ENCODE assay signal across 22 mouse cellular contexts in genomic region chr9:25744162-25744561, GRCm38 (mm10).
DNase-seq lines count a peak whose midpoint lies in the region; ATAC-seq and TF ChIP-seq lines count a peak whose summit lies in the region.
"Had no signal": no experiment of that assay in that cellular context is flagged by ENCODE, and none has a peak within 500 bp of the region (broad histone marks: within the 10 kb centered on the region; RNA-seq: fewer than 3 reads in every experiment).

No protein-coding gene starts in this region.

- WGBS in intestine, postnatal 0 days = 58% methylated on average over 6 of the region's 6 CpGs
- WGBS in intestine, embryonic 15.5 days = 65% methylated on average over 6 of the region's 6 CpGs
- WGBS in lung, embryonic 14.5 days = 57% methylated on average over 6 of the region's 6 CpGs

- H3K4me1 ChIP-seq in intestine, postnatal 0 days (replicated peaks; ENCODE audit: control insufficient read depth, insufficient read depth, low read length) = no peaks in the 10 kb centered on the region
- H3K4me1 ChIP-seq in intestine, embryonic 15.5 days (replicated peaks) = no peaks in the 10 kb centered on the region
- no peaks in the 10 kb centered on the region for H3K4me1 ChIP-seq in lung, embryonic 14.5 days (ENCODE audit: insufficient read depth)
- H3K4me1 ChIP-seq in cortical plate, adult 2 months (ENCODE audit: control insufficient read depth, insufficient read depth, low read length) = no peaks in the 10 kb centered on the region
- H3K4me1 ChIP-seq: embryonic facial prominence, embryonic 15.5 days; forebrain, embryonic 10.5 days; heart, embryonic 10.5 days; hindbrain, embryonic 12.5 days; liver, embryonic 15.5 days had no signal

- no peaks in the 10 kb centered on the region for H3K36me3 ChIP-seq in intestine, postnatal 0 days (ENCODE audit: control insufficient read depth, insufficient read depth)
- H3K36me3 ChIP-seq in intestine, embryonic 15.5 days = no peaks in the 10 kb centered on the region
- H3K36me3 ChIP-seq in lung, embryonic 14.5 days (ENCODE audit: insufficient read depth) = no peaks in the 10 kb centered on the region
- H3K36me3 ChIP-seq: embryonic facial prominence, embryonic 15.5 days; forebrain, embryonic 10.5 days; heart, embryonic 10.5 days; hindbrain, embryonic 12.5 days; liver, embryonic 15.5 days had no signal

- peak; percentile 2 for DNase-seq in lung, embryonic 14.5 days
- no peak for DNase-seq in lung, postnatal 10 days
- DNase-seq in ES-CJ7 (ENCODE audit: low read depth, low spot score) = peak; percentile 53
- no peak for DNase-seq in layer of hippocampus, adult 9-10 months (ENCODE audit: low spot score)
- DNase-seq: cerebellum, adult 8-10 months; gastrocnemius, postnatal 36 days; heart, postnatal 10 days; kidney, postnatal 25 days; left cerebral cortex, postnatal 4 days; lung, postnatal 4 days; right cerebral cortex, postnatal 25 days had no signal

- 0 out of 2 replicates have a peak, but pooled peaks have one; percentile 9 for TF ChIP-seq CTCF in intestine, postnatal 0 days (IDR thresholded peaks at IDR 0.05; ENCODE audit: low read depth)
- no peak for TF ChIP-seq CTCF in lung, embryonic 14.5 days (IDR thresholded peaks at IDR 0.05; ENCODE audit: low read depth)
- 0 out of 2 replicates have a peak, but pooled peaks have one; percentile 8 for TF ChIP-seq CTCF in cortical plate, adult 2 months (IDR thresholded peaks at IDR 0.05; ENCODE audit: extremely low read depth, insufficient read depth, low read length)

- no peaks in the 10 kb centered on the region for H3K27me3 ChIP-seq in intestine, postnatal 0 days (replicated peaks; ENCODE audit: control insufficient read depth, insufficient read depth, low read length)
- no peaks in the 10 kb centered on the region for H3K27me3 ChIP-seq in intestine, embryonic 15.5 days (replicated peaks)
- no peaks in the 10 kb centered on the region for H3K27me3 ChIP-seq in lung, embryonic 14.5 days (ENCODE audit: insufficient read depth, low read length)
- H3K27me3 ChIP-seq: embryonic facial prominence, embryonic 15.5 days; hindbrain, embryonic 12.5 days; liver, embryonic 15.5 days had no signal

- no peak overlapping the region for H3K4me2 ChIP-seq in intestine, postnatal 0 days (replicated peaks; ENCODE audit: low read depth)
- no peak overlapping the region for H3K4me2 ChIP-seq in intestine, embryonic 15.5 days (replicated peaks)
- no peak overlapping the region for H3K4me2 ChIP-seq in lung, embryonic 14.5 days
- H3K4me2 ChIP-seq: embryonic facial prominence, embryonic 15.5 days; hindbrain, embryonic 12.5 days; liver, embryonic 15.5 days; midbrain, embryonic 11.5 days had no signal

- TF ChIP-seq POLR2A in cortical plate, adult 2 months (IDR thresholded peaks at IDR 0.05; ENCODE audit: extremely low read depth, insufficient read depth, low read length) = no peak

- H3K4me3 ChIP-seq in intestine, postnatal 0 days (ENCODE audit: low read depth, low read length) = no peak overlapping the region
- H3K4me3 ChIP-seq in intestine, embryonic 15.5 days (replicated peaks) = no peak overlapping the region
- H3K4me3 ChIP-seq in lung, embryonic 14.5 days (ENCODE audit: low read depth, low read length) = no peak overlapping the region
- H3K4me3 ChIP-seq in cortical plate, adult 2 months (ENCODE audit: insufficient read depth, low read length) = no peak overlapping the region
- H3K4me3 ChIP-seq: embryonic facial prominence, embryonic 15.5 days; forebrain, embryonic 10.5 days; heart, embryonic 10.5 days; hindbrain, embryonic 12.5 days; liver, embryonic 15.5 days had no signal

- no peak overlapping the region for H3K9ac ChIP-seq in intestine, postnatal 0 days (ENCODE audit: low read depth, low read length)
- H3K9ac ChIP-seq in intestine, embryonic 15.5 days = no peak overlapping the region
- no peak overlapping the region for H3K9ac ChIP-seq in lung, embryonic 14.5 days
- H3K9ac ChIP-seq: embryonic facial prominence, embryonic 15.5 days; hindbrain, embryonic 12.5 days; liver, embryonic 15.5 days had no signal

- no peaks in the 10 kb centered on the region for H3K9me3 ChIP-seq in intestine, postnatal 0 days (ENCODE audit: control insufficient read depth)
- no peaks in the 10 kb centered on the region for H3K9me3 ChIP-seq in intestine, embryonic 15.5 days
- H3K9me3 ChIP-seq in lung, embryonic 14.5 days (ENCODE audit: low read depth, low read length) = no peaks in the 10 kb centered on the region
- H3K9me3 ChIP-seq: embryonic facial prominence, embryonic 15.5 days; forebrain, embryonic 10.5 days; heart, embryonic 10.5 days; hindbrain, embryonic 12.5 days; liver, embryonic 15.5 days had no signal

- no peak overlapping the region for H3K27ac ChIP-seq in intestine, postnatal 0 days (ENCODE audit: low read depth, low read length)
- H3K27ac ChIP-seq in intestine, embryonic 15.5 days = no peak overlapping the region
- H3K27ac ChIP-seq in lung, embryonic 14.5 days (ENCODE audit: low read depth) = no peak overlapping the region
- no peak overlapping the region for H3K27ac ChIP-seq in cortical plate, adult 2 months (ENCODE audit: insufficient read depth, low read length)
- H3K27ac ChIP-seq: embryonic facial prominence, embryonic 15.5 days; forebrain, embryonic 10.5 days; heart, embryonic 10.5 days; hindbrain, embryonic 12.5 days; liver, embryonic 15.5 days had no signal

- no peak for ATAC-seq in intestine, postnatal 0 days
- no peak for ATAC-seq in intestine, embryonic 15.5 days
- no peak for ATAC-seq in lung, embryonic 14.5 days (ENCODE audit: insufficient read depth)
- no peak for ATAC-seq in activated CD4-positive, CD25-positive, alpha-beta regulatory T cell, adult 4 months
- ATAC-seq: intestine, embryonic 16.5 days had no signal

Comparison
In these comparisons a context has a peak if more than half of its experiments do, and no peak if none do; other contexts are left out.
1. DNase-seq: peak in lung, embryonic 14.5 days (single experiment) and ES-CJ7 (single experiment); none in lung, postnatal 10 days (single experiment) and layer of hippocampus, adult 9-10 months (single experiment).